Mouse (Mus musculus): ENCODE measurements around the gene Akap17b. TPM values are rescaled to one million over a fixed set of nuclear protein-coding genes. Genes with fewer than 3 reads are reported as not detected.
"Not testable (repeated sequence)": the region's sequence is repeated elsewhere in the genome, so short reads cannot be mapped to it uniquely, and the experiment has no call there.

Akap17b gene
- polyA plus RNA-seq, 1 experiment from 2014 or later = 1.4 TPM

DNA sequence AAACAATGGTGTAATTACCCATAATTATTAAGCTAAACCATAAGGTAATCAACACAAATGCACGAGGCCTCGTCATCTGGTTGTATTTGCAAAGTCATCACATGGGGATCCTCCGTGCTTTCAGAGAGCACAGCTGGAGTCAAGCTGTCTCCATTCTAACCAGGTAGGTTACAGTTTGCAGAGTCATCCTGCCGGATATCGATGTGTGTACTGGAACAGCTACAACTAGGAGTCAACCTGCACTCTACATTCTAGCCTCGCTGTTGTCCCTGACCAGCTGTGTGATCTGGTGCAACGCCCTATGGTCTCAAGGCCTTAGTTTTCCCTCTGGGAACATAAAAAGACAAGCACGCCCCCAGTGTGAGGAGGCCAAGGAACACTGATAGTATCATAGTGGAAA, 45.1 kb downstream of the Akap17b start:
- Histone ChIP-seq H3K27me3 (replicated peaks) (no peaks in the 10 kb centered on the region), H3K4me1 (replicated peaks) (peaks cover 9% of the 10 kb centered on the region), H3K9ac (no peak overlapping the region), H3K27ac (ENCODE audit: poor library complexity, severe bottlenecking) (no peak overlapping the region), H3K4me2 (no peak overlapping the region), H3K9me3 (replicated peaks) (no peaks in the 10 kb centered on the region), H3K4me3 (no peak overlapping the region), H3K36me3 (peaks cover 18% of the 10 kb centered on the region; the same call in 1 of the 2 replicates)
- no peak for ATAC-seq (ENCODE audit: insufficient number of reproducible peaks, low FRiP score)
- WGBS = 76% methylated on average over 8 of the region's 8 CpGs

DNA sequence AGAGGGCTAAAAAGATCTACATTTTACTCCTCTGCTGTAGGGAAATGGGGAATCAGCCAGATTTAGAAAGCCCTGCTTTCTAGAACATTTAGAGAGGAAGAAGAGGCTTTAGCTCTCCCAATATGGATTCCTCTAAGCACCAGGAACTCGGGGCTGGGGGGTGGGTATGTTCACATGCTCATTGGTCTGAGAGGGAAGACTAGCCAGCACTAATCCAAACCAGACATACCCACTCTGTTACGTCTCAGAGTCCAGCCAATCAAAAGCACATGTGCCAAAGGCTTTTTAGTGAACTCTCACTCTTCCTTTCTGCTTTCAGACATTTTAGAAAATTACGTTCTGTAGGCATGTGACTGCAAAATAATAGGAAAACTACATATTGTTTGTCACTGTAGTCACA, 45.5 kb downstream of the Akap17b start:
- H3K9me3 ChIP-seq (replicated peaks) = no peaks in the 10 kb centered on the region
- no peak overlapping the region; the same call in 1 of the 2 replicates for H3K27ac ChIP-seq (ENCODE audit: poor library complexity, severe bottlenecking)
- peak overlapping the region; percentile 76 for H3K4me3 ChIP-seq
- no peak for ATAC-seq (ENCODE audit: insufficient number of reproducible peaks, low FRiP score)
- peak overlapping the region; percentile 87 for H3K9ac ChIP-seq
- peaks cover 9% of the 10 kb centered on the region for H3K4me1 ChIP-seq (replicated peaks)
- 61% methylated on average over 3 of the region's 3 CpGs for WGBS
- peaks cover 17% of the 10 kb centered on the region; the same call in 1 of the 2 replicates for H3K36me3 ChIP-seq
- no peaks in the 10 kb centered on the region for H3K27me3 ChIP-seq (replicated peaks)
- peak overlapping the region; percentile 67 for H3K4me2 ChIP-seq

GRCm38 (mm10) chrX:36598861-36599344, 46.3 kb downstream of the Akap17b start:
- H3K4me3 ChIP-seq = peak overlapping the region; percentile 76
- H3K4me1 ChIP-seq (replicated peaks) = peaks cover 9% of the 10 kb centered on the region
- ATAC-seq (ENCODE audit: insufficient number of reproducible peaks, low FRiP score) = peak; percentile 38; the same call in 1 of the 2 replicates
- H3K4me2 ChIP-seq = peak overlapping the region; percentile 67
- peaks cover 14% of the 10 kb centered on the region; the same call in 1 of the 2 replicates for H3K36me3 ChIP-seq
- WGBS = 34% methylated on average over 14 of the region's 14 CpGs
- H3K9me3 ChIP-seq (replicated peaks) = no peaks in the 10 kb centered on the region
- H3K27me3 ChIP-seq (replicated peaks) = no peaks in the 10 kb centered on the region
- H3K9ac ChIP-seq = peak overlapping the region; percentile 87
- peak overlapping the region; percentile 85; the same call in 1 of the 2 replicates for H3K27ac ChIP-seq (ENCODE audit: poor library complexity, severe bottlenecking)

- peaks cover 9% of the 10 kb centered on the region for H3K4me1 ChIP-seq (replicated peaks)
- H3K9me3 ChIP-seq (replicated peaks) = no peaks in the 10 kb centered on the region
- H3K9ac ChIP-seq = peak overlapping the region; percentile 87
- peak overlapping the region; percentile 76 for H3K4me3 ChIP-seq
- peak; percentile 66 for ATAC-seq (ENCODE audit: insufficient number of reproducible peaks, low FRiP score)
- peak overlapping the region; percentile 85 for H3K27ac ChIP-seq (ENCODE audit: poor library complexity, severe bottlenecking)
- 16% methylated on average over 38 of the region's 41 CpGs for WGBS
- H3K27me3 ChIP-seq (replicated peaks) = no peaks in the 10 kb centered on the region
- H3K4me2 ChIP-seq = peak overlapping the region; percentile 67
- peaks cover 9% of the 10 kb centered on the region; the same call in 1 of the 2 replicates for H3K36me3 ChIP-seq
These were observed 46.8 kb downstream of the Akap17b start for GRCm38 (mm10) chrX:36598390-36598810.

DNA sequence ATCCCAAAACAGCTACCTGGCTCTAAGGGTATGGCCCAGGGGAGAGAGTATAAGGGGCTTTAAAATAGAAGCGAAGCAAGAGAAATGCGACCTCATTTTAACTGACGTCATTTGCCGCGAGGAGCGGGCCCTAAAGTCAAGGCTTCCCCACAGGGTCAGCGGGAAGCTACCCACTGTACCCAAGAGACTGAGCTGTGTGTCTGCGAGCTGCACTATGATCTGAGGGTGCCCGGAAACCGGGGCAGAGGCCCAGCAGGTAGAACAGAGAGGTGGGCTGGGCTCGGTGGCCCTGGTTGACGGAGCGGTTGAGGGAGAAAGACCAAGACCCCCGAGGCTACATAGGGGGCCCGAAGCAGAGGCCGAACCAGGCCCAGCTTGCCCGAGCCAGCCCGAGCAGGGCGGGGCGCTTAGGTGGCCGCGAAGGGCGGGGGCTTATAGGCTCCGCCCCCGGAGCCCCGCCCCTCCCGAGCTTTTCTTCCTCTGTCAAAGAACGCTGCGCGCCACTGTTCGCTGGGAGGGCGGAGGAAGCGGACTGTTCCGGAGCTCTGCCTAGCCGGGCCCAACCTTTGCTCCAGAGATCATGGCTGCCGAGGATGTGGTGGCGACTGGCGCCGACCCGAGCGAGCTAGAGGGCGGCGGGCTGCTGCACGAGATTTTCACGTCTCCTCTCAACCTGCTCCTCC, 47.3 kb downstream of the Akap17b start, which contains the start of gene Pgrmc1:
TSS of gene Pgrmc1 (plus strand) at position 500 of the 683 bp plus-strand sequence.
- Histone ChIP-seq H3K36me3 (0 out of 2 replicates have a peak, but pooled peaks cover 4% of the 10 kb centered on the region), H3K4me2 (peak within 1 kb of the TSS; percentile 67), H3K4me1 (replicated peaks) (peaks cover 9% of the 10 kb centered on the region), H3K27ac (ENCODE audit: poor library complexity, severe bottlenecking) (peak within 1 kb of the TSS; percentile 85), H3K27me3 (replicated peaks) (no peaks in the 10 kb centered on the region), H3K9ac (peak within 1 kb of the TSS; percentile 87), H3K9me3 (replicated peaks) (no peaks in the 10 kb centered on the region), H3K4me3 (peak within 1 kb of the TSS; percentile 76)
- peak; percentile 96 for ATAC-seq (ENCODE audit: insufficient number of reproducible peaks, low FRiP score)
- 10% methylated on average over 31 of the region's 45 CpGs for WGBS

GRCm38 (mm10) chrX:36596483-36597120, 48.6 kb downstream of the Akap17b start:
- not testable (repeated sequence) for H3K27me3 ChIP-seq (replicated peaks); H3K9ac ChIP-seq; H3K27ac ChIP-seq (ENCODE audit: poor library complexity, severe bottlenecking); H3K4me2 ChIP-seq; ATAC-seq (ENCODE audit: insufficient number of reproducible peaks, low FRiP score); H3K9me3 ChIP-seq (replicated peaks); H3K36me3 ChIP-seq; H3K4me1 ChIP-seq (replicated peaks); H3K4me3 ChIP-seq
- 72% methylated on average over 5 of the region's 5 CpGs for WGBS

- H3K27me3 ChIP-seq (replicated peaks) = no peaks in the 10 kb centered on the region
- WGBS = 73% methylated on average over 3 of the region's 3 CpGs
- no peak for ATAC-seq (ENCODE audit: insufficient number of reproducible peaks, low FRiP score)
- H3K9me3 ChIP-seq (replicated peaks) = no peaks in the 10 kb centered on the region
- H3K27ac ChIP-seq (ENCODE audit: poor library complexity, severe bottlenecking) = no peak overlapping the region
- no peak overlapping the region for H3K4me3 ChIP-seq
- H3K9ac ChIP-seq = no peak overlapping the region
- H3K4me2 ChIP-seq = no peak overlapping the region
- peaks cover 8% of the 10 kb centered on the region for H3K4me1 ChIP-seq (replicated peaks)
- no peaks in the 10 kb centered on the region for H3K36me3 ChIP-seq
These were observed 49.9 kb downstream of the Akap17b start for GRCm38 (mm10) chrX:36595247-36595646.

- no peaks in the 10 kb centered on the region for H3K36me3 ChIP-seq
- H3K27ac ChIP-seq (ENCODE audit: poor library complexity, severe bottlenecking) = no peak overlapping the region
- H3K9me3 ChIP-seq (replicated peaks) = no peaks in the 10 kb centered on the region
- H3K4me2 ChIP-seq = no peak overlapping the region
- WGBS = 60% methylated on average over 4 of the region's 4 CpGs
- no peaks in the 10 kb centered on the region for H3K4me1 ChIP-seq (replicated peaks)
- no peak overlapping the region for H3K4me3 ChIP-seq
- ATAC-seq (ENCODE audit: insufficient number of reproducible peaks, low FRiP score) = no peak
- H3K27me3 ChIP-seq (replicated peaks) = no peaks in the 10 kb centered on the region
- no peak overlapping the region for H3K9ac ChIP-seq
These were observed 53.7 kb downstream of the Akap17b start for GRCm38 (mm10) chrX:36591539-36591938.

DNA sequence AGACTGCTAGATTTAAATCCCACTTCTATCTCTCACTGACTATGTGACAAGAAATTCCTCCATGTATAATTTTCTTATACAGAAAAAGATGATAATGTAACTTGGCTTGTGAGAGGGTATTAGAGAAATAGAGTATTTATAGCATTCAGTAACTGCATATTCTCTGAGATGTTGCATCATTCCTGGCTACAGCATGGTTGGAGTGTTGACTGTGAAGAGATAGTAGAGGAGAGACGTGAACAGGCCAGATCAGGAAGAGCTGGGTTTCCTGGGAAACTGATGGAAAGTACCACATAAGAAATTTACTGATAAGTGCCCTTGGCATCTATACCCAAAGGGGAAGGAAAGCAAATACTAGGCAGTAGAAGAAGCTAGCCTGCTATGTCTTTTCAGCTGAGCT, 54.1 kb downstream of the Akap17b start:
- Histone ChIP-seq H3K4me2 (no peak overlapping the region), H3K4me3 (no peak overlapping the region), H3K27me3 (replicated peaks) (no peaks in the 10 kb centered on the region), H3K27ac (ENCODE audit: poor library complexity, severe bottlenecking) (no peak overlapping the region), H3K9me3 (replicated peaks) (no peaks in the 10 kb centered on the region), H3K4me1 (replicated peaks) (no peaks in the 10 kb centered on the region), H3K9ac (no peak overlapping the region), H3K36me3 (no peaks in the 10 kb centered on the region)
- WGBS = 27% methylated on average over 1 of the region's 1 CpGs
- no peak for ATAC-seq (ENCODE audit: insufficient number of reproducible peaks, low FRiP score)

DNA sequence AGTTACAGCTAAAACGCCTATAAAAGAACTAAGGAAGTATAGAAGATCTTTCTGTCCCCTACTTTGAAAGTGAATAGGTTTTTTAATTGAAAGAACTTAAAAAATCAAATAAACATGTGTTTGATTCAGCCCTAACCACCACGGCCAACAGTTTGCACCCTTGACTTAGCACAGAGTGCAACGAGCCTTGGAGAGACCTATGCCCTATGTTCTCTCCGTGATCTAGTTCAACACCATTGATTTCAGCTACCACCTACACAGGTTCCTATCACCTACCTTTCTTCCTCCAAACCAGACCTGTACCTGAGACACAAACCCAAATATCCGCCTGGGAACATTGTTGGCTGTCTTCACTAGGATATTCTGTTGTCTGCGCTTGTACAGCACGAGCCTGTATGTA, 54.9 kb downstream of the Akap17b start:
- Histone ChIP-seq H3K27ac (ENCODE audit: poor library complexity, severe bottlenecking) (no peak overlapping the region), H3K4me2 (no peak overlapping the region), H3K27me3 (replicated peaks) (no peaks in the 10 kb centered on the region), H3K36me3 (no peaks in the 10 kb centered on the region), H3K4me1 (replicated peaks) (no peaks in the 10 kb centered on the region), H3K9ac (no peak overlapping the region), H3K9me3 (replicated peaks) (no peaks in the 10 kb centered on the region), H3K4me3 (no peak overlapping the region)
- no peak for ATAC-seq (ENCODE audit: insufficient number of reproducible peaks, low FRiP score)
- WGBS = 80% methylated on average over 7 of the region's 7 CpGs
